ENCODE assay signal across 7 mouse cellular contexts in the genomic region with DNA sequence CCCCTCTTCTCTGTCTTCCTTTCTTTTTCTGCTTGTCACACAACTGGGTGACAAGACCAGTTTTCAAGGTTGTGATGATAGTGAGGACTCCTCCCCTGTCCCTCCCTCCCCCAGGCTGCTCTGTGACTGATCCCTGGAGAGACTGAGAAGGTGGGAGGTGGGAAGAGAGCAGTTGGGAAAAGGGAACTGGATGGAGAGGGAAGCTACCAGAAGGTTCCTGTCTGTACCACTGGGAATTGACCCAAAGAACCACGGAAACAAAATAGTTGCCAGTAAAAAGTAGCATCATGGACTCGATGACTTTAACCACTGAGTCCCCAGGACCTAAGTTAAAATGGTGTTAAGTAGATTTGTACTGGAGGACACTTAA.
DNase-seq lines count a peak whose midpoint lies in the region; ATAC-seq and TF ChIP-seq lines count a peak whose summit lies in the region.

No protein-coding gene starts in this region.

- H3K4me2 ChIP-seq in kidney, embryonic 15.5 days = no peak overlapping the region
- H3K4me2 ChIP-seq in embryonic facial prominence, embryonic 15.5 days (replicated peaks) = no peak overlapping the region; the same call in 1 of the 2 replicates
- H3K4me2 ChIP-seq in limb, embryonic 14.5 days (replicated peaks; ENCODE audit: low read depth, low read length, severe bottlenecking) = peak overlapping the region; percentile 25; the same call in 1 of the 2 replicates

- no peak overlapping the region for H3K4me3 ChIP-seq in kidney, embryonic 15.5 days (replicated peaks)
- no peak overlapping the region for H3K4me3 ChIP-seq in embryonic facial prominence, embryonic 15.5 days (replicated peaks)
- no peak overlapping the region for H3K4me3 ChIP-seq in limb, embryonic 14.5 days (replicated peaks; ENCODE audit: low read length)

- H3K27me3 ChIP-seq in kidney, embryonic 15.5 days = no peaks in the 10 kb centered on the region
- no peaks in the 10 kb centered on the region for H3K27me3 ChIP-seq in embryonic facial prominence, embryonic 15.5 days
- no peaks in the 10 kb centered on the region for H3K27me3 ChIP-seq in limb, embryonic 14.5 days (ENCODE audit: control insufficient read depth, insufficient read depth, low read length)

- H3K4me1 ChIP-seq in kidney, embryonic 15.5 days = peaks cover 46% of the 10 kb centered on the region
- peaks cover 20% of the 10 kb centered on the region for H3K4me1 ChIP-seq in embryonic facial prominence, embryonic 15.5 days
- peaks cover 40% of the 10 kb centered on the region for H3K4me1 ChIP-seq in limb, embryonic 14.5 days (ENCODE audit: control insufficient read depth, insufficient read depth, low read length)

- no peak for DNase-seq in kidney, postnatal 25 days
- DNase-seq in adrenal gland, postnatal 25 days = peak; percentile 31
- no peak for DNase-seq in limb, embryonic 14.5 days (ENCODE audit: low spot score)
- no peak for DNase-seq in thymus, postnatal 14 days
- DNase-seq in spleen, postnatal 36 days (ENCODE audit: low spot score in 2 of 2) = no peak

- TF ChIP-seq POLR2A in limb, embryonic 14.5 days (IDR thresholded peaks at IDR 0.05; ENCODE audit: borderline replicate concordance, extremely low read depth, insufficient read depth, insufficient read length) = no peak

- no peaks in the 10 kb centered on the region for H3K36me3 ChIP-seq in kidney, embryonic 15.5 days
- H3K36me3 ChIP-seq in embryonic facial prominence, embryonic 15.5 days = no peaks in the 10 kb centered on the region
- no peaks in the 10 kb centered on the region for H3K36me3 ChIP-seq in limb, embryonic 14.5 days (ENCODE audit: control insufficient read depth, insufficient read depth, low read length)

- no peaks in the 10 kb centered on the region for H3K9me3 ChIP-seq in kidney, embryonic 15.5 days (replicated peaks)
- no peaks in the 10 kb centered on the region for H3K9me3 ChIP-seq in embryonic facial prominence, embryonic 15.5 days (replicated peaks)
- H3K9me3 ChIP-seq in limb, embryonic 14.5 days (ENCODE audit: control insufficient read depth, low read length) = no peaks in the 10 kb centered on the region

- peak; percentile 19; the same call in 1 of the 2 replicates for ATAC-seq in kidney, embryonic 15.5 days (replicated peaks; ENCODE audit: low FRiP score)
- ATAC-seq in embryonic facial prominence, embryonic 15.5 days (ENCODE audit: insufficient number of reproducible peaks, low FRiP score, low TSS enrichment, low read depth) = no peak
- ATAC-seq in limb, embryonic 14.5 days (ENCODE audit: low FRiP score, low read depth) = no peak; the same call in 1 of the 2 replicates

- 36% methylated on average over 2 of the region's 2 CpGs for WGBS in kidney, embryonic 15.5 days
- WGBS in embryonic facial prominence, embryonic 15.5 days = 30% methylated on average over 2 of the region's 2 CpGs
- WGBS in limb, embryonic 14.5 days = 17% methylated on average over 2 of the region's 2 CpGs

- no peak overlapping the region for H3K9ac ChIP-seq in kidney, embryonic 15.5 days
- no peak overlapping the region for H3K9ac ChIP-seq in embryonic facial prominence, embryonic 15.5 days
- H3K9ac ChIP-seq in limb, embryonic 14.5 days (ENCODE audit: low read depth, low read length, severe bottlenecking) = no peak overlapping the region

- H3K27ac ChIP-seq in kidney, embryonic 15.5 days = peak overlapping the region; percentile 75
- H3K27ac ChIP-seq in embryonic facial prominence, embryonic 15.5 days (replicated peaks) = peak overlapping the region; percentile 68
- peak overlapping the region; percentile 79 for H3K27ac ChIP-seq in limb, embryonic 14.5 days (replicated peaks; ENCODE audit: low read depth, low read length)
